Comparison of ENCODE assay signal across 14 mouse cellular contexts in genomic region chr1:149555355-149556007, GRCm38 (mm10).
"Had no signal": no experiment of that assay in that cellular context is flagged by ENCODE, and none has a peak within 500 bp of the region (broad histone marks: within the 10 kb centered on the region; RNA-seq: fewer than 3 reads in every experiment).

No protein-coding gene starts in this region.

- H3K27ac ChIP-seq: limb, embryonic 12.5 days; limb, embryonic 15.5 days; liver, embryonic 14.5 days; macrophage; midbrain, embryonic 12.5 days had no signal

- ATAC-seq: liver, postnatal 0 days had no signal

- H3K9me3 ChIP-seq: limb, embryonic 12.5 days; limb, embryonic 15.5 days; megakaryocyte, embryonic 14.5 days; midbrain, embryonic 12.5 days had no signal

- H3K36me3 ChIP-seq: limb, embryonic 12.5 days; limb, embryonic 15.5 days; midbrain, embryonic 12.5 days had no signal

- H3K27me3 ChIP-seq: limb, embryonic 12.5 days; limb, embryonic 15.5 days; megakaryocyte, embryonic 14.5 days; midbrain, embryonic 12.5 days had no signal

- H3K4me2 ChIP-seq: limb, embryonic 12.5 days; limb, embryonic 15.5 days; liver, embryonic 11.5 days; midbrain, embryonic 12.5 days had no signal

- DNase-seq: kidney, adult 11 months; kidney, postnatal 14 days; left cerebral cortex, postnatal 4 days; liver, postnatal 0 days; lung, embryonic 14.5 days; thymus, adult 18-20 months; thymus, postnatal 36 days had no signal

- H3K4me1 ChIP-seq: limb, embryonic 12.5 days; limb, embryonic 15.5 days; megakaryocyte, embryonic 14.5 days; midbrain, embryonic 12.5 days had no signal

- H3K9ac ChIP-seq: limb, embryonic 12.5 days; limb, embryonic 15.5 days; liver, embryonic 14.5 days; liver, postnatal 0 days; lung, embryonic 14.5 days; midbrain, embryonic 12.5 days had no signal

- H3K4me3 ChIP-seq: limb, embryonic 12.5 days; limb, embryonic 15.5 days; megakaryocyte, embryonic 14.5 days; midbrain, embryonic 12.5 days had no signal
